Mouse (Mus musculus): Measurements from ENCODE around the gene Gm10337.

The Gm10337 gene

DNA sequence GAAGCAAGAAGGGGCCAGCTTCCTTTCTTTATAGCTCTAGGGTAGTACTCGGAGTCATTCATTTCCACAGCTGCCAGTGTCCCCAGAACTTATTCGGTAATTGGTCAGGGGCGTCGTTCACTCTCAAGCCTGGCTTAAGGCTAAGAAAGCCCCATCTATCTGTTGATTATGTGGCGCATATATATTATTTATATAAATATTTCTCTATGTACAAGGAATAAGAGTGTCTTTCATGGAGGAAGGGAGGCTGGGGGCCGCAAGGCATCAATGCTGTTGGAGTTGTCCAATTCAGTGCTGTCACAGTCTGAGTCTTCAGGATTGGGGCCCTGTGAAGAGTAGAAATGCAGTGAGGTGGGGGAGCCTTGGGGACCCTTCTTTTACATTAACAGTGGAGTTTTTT is 3.7 kb upstream of the Gm10337 start:
- DNase-seq (ENCODE audit: low spot score), result no peak

DNA sequence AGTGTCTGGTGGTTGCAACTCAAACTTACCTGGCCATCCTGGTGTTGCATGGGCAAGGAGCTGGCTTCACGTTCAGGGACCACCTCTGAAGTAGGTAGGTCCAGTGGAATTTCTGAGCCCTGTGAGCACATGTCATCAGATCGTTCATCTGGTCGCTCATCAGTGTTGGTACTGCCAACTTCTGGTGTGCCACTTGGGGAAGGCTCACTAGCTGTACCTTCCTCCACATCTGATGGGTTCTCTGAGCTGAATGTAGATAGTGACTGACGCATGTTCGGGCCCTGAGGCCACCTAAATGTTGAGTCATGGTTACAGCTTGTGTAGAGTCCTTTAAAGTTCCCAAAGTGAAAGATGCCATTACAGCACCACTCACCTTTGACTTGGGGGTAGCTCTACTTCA is 3.0 kb upstream of the Gm10337 start:
- DNase-seq (ENCODE audit: low spot score), result no peak

DNA sequence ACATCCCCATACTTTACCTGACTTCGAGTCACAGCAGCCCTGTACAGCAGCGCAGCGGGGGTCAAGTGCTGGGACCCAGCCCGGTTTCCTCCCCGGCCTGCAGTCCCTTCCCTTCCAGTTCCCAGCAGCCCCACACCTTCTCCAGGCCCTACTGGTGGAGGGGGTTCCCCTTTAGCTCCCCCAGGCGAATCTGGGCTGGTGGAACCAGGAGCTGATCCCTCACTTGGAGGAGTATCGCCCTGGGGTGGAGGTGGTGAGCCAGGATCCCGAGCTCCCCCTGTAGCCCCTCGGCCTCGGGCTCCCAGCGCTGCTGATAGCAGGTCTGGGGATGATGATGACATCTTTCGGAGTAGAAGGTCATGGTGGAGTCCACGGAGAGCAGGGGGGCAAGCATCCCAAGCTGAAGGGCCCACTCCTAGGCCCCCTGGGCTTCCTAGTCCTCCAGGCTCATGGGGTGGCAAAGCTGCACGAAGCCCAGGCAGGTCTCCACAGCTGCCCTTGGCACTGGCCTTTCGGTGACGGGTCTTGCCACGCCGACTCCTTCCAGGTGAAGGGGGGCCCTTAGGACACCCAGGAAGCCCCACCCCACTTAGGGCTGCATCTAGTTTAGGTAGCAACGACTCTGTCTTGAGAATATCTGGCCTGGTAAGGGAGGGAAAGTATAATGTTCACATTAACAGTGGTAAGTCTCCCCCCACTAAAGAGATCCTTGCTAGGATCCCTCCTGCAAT is 2.3 kb upstream of the Gm10337 start:
- DNase-seq (ENCODE audit: low spot score), result no peak

DNA sequence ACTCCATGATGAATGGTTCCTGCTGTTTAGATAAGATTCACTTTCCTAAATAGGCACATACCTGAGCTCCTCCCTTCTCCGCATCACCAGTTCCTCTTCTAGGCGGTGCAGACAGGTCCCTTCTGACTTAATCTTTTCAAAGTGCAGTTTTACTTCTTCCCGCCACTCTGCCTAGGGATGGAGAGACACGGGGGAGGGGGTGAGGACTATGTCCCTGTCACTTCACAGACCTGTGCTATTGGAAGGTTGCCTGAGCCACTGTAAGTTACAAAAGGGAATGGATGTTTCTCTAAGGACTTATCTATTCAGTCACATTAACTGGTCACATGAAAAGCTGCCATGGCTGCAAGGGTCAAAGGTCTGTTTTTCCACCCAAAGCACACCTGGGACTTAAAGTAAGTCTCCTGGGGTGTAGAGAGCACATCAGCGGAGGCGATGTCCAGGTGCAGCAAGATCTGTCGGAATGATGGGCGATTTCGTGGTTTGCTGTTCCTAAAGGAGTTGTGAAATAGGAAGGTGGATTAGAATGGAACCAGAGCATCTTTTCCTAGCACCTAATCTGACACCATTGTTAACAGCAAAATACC is 1.2 kb upstream of the Gm10337 start:
- DNase-seq (ENCODE audit: low spot score), result no peak

DNA sequence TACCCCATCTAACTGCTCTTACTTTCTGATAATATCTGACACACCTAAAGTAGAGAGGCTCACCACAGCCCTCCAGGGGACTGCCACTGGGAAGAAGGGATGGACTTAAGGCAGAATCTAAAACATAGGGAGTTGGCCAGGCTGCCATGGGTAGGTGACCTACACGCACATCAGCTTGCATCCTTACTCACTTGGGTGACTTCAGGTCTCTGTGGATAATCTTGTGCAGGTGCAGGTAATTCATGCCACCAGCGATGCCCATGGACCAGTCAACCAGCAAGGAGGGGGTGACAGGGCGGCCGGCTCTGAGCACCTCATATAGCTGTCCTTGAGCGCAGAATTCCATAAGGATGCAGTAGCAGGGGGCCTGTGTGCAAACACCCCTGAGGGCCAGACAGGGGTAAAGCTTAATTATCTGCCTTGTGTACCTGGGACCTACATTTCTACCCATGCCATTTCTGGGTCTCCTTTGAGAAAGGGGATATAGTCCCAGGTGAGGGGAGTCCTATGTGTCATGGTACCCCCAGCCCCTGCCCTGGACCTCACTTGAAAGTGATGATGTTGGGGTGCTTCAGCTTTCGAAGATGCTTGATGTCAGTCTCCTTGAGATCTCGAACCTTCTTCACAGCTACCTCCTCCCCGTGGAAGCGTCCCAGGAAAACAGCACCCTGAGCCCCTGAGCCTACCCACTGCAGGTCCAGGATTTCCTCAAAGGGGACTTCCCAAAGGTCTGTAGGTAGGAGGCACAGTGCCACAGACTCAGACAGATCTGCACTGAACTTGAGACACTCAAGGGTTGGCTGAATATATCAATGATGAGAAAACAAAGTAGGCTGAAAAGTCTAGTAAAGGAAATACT is 631 bp downstream of the Gm10337 start:
- no peak for DNase-seq (ENCODE audit: low spot score)

DNA sequence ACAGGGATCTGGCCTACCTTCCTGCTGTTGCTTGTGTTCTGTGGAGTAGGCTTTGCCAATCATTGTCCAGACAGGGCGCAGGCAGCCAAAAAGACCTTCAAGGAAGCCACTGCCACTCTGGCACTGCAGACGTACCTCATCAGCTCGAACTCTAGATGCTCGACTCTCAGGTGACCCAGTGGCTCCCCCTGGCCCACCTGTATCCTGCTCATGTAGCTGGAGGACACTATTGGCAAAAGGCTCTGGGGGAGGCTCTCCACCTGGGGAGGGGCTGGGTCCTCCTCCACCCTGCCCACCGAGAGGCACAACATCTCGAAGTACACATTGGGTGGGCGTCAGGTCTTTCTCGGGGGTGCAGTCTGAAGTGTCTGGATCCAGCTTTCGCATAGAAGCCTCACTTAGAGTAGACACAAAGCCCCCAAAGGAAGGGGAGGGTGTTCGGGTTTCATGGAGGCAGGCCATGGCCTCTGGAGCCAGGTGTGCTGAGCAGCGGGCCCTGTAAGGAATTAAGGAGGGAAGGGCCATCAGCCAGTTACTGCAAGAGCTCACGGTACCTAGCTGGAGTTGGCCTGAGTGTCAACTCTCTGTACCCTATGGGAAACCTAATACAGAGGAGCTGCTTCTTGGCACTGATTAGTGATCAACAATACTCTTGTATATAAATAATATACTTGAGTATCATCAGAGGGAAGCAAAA is 1.7 kb downstream of the Gm10337 start:
- no peak for DNase-seq (ENCODE audit: low spot score)

DNA sequence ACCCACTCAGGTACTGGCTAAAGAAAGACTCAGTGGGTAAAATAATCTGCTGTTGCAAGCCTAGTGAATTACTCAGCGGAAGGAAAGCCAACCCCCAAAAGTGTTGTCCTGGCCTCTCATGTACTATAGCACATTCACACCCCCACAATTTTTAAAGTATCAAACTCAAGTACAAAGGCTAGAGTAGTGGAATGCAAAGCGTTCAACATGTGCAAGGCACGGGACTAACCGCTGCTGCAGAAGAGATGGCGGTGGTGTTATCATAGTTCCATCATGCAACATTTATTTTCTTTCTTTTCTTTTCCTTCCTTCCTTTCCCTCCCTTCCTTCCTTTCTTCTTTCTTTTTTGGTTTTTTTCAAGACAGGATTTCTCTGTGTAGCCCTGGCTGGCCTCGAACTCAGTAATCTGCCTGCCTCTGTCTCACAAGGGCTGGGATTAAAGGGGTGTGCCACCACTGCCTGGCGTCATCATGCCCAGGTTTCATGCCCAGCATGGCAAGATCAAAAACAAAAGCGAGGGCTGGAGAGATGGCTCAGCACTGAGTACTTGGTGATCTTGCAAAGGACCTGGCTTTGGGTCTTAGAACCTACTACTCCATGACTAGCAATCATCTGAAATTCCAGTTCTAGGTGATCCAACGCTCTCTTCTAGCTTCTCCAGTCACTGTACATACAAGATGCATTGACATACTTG is 2.4 kb downstream of the Gm10337 start:
- no peak for DNase-seq (ENCODE audit: low spot score)

DNA sequence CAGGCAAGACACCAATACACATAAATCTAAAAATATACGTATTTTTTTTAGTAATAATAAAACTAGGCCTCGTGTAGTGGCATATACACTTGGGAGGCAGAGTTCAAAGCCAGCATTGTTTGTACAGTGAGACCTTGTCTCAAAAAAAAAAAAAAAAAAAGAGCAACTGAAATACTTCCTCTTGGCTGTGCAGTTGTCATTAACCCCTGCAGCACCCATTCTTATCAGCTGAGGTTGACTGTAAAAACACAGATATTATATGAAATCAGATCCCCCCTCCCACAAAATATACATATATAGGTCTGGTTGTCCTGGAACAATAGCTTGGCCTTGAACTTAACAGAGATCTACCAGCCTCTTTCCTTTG is 2.9 kb downstream of the Gm10337 start:
- DNase-seq (ENCODE audit: low spot score), result no peak

DNA sequence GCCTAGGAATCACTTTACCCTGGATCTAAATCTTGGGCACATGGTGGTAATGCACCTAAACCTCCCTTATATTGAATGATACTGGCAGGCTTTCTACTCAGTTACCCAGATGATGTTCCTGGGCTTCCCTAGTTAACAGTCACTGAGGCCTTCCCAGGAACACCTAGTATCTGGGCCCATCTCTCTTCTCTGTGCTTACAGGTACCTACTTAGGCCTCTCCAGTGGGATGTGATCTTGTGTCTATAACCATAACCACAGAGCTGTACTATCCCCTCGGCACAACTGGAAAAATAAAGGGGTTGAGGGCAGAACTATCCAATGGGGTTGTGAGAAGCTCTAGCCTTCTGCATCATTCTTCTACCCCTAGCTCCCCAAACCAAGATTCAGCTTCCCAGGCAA is 3.3 kb downstream of the Gm10337 start:
- DNase-seq (ENCODE audit: low spot score), result no peak

DNA sequence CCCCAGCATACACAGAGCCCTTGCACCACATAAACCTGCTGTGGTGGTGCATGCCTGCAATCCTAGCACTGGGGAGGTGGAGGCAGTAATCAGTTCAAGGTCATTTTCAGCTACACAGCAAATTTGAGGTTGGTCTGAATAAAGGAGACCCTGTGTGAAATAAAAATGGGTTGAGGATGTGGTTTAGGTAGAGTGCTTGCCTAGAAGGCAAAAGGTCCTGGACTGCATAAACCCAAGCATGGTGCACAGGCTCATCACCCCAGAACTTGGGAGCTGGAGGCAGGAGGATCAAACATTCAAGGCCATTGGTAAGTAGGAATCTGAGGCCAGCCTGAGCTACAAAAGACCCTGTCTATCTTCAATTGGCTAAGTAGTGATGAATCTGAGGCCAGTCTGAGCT is 4.0 kb downstream of the Gm10337 start:
- DNase-seq (ENCODE audit: low spot score), result no peak

DNA sequence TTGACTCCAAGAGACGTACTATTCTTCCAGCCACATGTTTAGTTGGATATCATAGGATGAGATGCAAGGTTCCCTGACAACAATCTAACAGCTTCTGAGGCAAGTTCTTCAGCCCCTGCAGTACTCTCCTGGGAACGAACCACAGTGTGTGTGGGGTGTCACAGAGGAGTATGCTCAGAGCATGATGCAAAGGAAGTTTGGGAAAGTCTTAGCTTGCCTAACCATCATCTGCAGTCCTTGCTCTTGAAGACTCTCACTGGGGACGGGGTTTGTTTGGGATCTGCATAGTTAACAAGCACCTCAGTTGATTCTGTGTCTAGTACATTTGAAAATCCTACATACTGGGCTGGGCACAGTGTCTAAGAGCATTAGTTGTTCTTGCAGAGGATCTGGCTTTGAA is 4.8 kb downstream of the Gm10337 start:
- no peak for DNase-seq (ENCODE audit: low spot score)

DNA sequence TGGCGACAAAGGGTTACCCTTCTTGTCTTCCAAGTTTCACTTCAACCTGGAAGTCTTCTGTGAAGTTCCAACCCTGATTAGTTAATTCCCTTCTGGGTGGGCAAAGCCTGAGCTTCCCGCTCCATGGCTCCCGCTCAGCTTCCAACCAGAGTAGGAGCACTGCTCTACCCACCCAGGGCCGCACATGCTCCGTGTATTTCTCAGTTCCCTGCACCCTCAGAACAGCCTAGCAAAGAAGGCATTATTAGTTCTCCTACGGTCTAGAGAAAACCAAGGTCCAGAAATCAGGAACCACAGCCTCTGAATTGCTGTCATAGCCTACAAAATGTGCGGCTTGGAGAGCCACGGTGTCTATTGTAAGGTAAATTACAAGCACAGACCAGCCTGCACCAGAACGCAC is 6.6 kb downstream of the Gm10337 start:
- no peak for DNase-seq (ENCODE audit: low spot score)

DNA sequence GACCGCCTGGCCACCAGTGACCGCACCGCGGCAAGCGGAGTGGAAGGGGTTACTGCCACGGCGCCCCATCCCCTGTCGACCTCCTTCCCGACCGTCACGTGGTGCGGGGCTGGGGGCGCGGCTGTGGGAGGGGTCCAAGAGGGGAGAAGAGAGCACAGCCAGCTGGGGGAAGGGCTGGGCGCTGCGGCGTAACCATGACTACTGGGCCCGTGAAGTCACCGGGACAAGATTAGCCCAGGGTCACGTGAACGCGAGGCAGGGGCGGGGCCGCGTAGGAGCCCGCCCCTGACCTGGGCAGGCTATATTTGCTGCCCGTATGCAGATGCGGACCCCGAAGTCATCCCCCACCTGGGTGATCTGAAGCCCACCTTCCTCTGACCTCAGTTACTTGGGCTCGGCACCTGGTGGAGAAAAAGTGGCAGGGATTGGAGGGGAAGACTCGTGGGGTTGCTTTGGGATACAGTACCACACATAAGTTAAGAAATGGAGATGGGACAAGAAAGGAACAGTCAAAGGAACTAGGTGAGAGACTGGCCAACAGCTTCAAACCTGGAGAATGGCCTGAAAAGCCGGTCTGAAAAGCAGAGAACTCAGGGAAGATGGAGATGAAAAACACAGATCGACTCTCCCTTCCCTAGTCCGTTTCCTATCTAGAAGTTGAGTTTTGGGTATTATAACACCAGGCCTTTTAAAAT is 7.2 kb downstream of the Gm10337 start:
- DNase-seq (ENCODE audit: low spot score), result no peak

DNA sequence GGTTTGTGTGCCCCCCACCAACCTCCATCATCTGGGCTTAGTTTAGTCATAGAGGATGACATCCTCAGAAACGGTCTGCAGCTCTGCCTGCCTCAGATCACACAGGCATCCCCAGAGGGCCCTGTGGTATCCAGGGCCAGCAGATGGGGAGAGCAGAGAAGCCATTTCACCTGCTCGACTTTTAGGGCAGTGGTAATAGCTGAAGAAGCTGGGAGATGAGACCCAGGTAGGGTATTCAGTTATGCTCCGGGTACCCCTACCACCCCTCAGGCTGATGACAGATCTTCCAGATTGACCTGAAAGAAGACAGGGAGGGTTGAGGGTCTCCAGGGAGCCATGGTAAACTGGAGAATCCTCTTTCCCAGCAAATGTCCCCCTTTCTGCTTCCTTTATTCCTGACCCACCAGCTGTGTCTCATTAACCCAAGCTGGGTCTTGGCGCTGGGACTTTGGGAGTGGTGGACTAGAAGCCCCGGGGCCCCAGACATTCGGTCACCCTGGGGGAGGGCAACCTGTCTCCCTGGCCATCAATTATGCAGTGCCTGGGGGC is 7.8 kb downstream of the Gm10337 start:
- DNase-seq (ENCODE audit: low spot score), result no peak

DNA sequence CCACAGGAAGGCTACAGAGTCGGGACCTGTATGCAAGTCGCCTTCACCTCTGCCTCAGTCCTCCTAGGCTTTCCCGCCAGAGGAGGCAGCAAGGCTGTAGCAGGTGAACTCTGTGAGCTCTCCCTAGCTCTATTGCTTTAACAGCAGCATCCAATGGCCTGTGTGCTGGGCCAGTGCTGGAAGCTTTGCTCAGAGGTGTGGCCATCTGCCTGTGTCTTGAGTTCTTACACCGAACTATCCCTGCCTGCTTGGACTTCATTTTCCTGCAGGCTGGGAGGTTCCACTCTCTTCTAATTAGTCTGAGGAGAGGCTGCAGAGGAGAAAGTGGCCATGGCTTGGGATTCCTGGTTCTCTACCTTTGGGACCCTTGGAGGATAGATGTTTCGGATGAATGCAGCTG is 8.5 kb downstream of the Gm10337 start:
- DNase-seq (ENCODE audit: low spot score), result no peak

DNA sequence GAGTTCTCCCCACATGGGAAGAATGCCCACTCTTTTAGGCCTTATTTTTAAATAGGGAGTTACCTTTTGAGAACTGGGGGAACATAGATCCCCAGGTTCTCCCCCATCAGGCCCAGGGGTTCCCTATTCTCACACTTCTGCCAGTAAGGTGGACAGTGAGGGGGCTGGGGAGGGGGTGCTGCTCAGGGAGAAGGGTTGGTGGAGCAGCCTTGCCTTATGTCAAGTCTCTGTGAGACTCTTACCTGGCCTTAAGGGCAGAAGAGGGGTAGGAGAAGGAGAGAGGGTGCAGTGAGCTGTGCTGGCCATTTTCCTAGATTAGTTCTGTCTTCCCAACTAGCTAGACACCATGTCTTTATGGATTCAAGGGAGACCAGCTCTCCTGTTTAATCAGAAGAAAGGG is 8.9 kb downstream of the Gm10337 start:
- DNase-seq (ENCODE audit: low spot score), result no peak

DNA sequence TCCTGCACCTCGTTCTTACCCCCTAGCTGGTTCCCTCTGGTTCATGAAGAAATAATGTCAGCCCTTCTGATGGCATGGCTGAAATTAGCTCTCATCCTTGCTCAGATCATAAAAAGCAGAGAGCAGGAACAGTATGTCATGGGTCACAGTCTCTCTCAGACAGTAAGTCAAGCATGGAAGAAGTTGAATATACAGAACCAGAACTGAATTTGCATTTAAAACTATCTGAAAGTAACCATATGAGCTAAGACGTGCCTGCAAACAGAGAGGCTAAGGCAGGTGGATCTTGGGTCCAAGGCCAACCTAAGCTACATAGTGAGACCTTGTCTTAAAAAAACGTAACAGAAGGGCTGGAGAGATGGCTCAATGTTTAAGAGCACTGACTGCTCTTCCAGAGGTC is 9.5 kb downstream of the Gm10337 start:
- no peak for DNase-seq (ENCODE audit: low spot score)

DNA sequence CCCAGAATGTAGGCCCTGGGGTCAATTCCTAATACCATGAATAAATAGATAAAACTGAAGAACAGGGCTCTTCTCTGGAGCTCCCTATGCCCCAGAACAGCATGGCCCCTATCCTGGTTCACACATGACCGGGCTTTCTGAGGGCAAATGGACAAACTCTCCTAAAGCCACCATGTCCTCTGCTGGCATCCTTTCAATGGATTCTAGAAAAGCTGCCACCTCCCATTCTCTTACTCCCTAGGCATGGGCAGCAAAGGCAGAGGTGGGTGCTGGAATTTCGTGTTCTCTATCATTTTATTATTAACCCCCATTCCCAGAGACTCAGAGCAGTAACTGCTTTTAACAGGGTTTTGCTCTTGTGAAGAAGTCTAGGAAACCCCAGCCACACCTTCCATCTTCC is 11.7 kb downstream of the Gm10337 start:
- no peak for DNase-seq (ENCODE audit: low spot score)

DNA sequence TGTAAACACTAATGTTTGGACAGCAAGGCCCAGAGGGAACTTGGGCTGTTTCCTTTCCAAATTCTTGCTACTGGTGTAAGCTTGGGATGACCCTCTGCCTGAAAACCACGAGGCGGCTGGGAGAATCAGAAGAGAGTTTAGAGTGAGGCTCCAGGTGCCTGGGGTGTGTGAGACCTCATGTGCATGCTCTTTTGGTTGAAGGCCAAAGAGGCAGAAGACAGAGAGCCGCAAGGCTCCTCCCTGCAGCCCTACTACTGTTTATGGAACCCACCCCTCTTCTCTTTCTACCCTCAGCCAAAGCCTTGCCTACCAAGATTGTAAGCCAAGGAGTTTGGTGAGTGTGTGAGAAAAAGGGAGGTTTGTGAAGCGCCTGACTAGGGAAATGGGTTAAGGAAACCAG is 12.3 kb downstream of the Gm10337 start:
- peak; percentile 62 for DNase-seq (ENCODE audit: low spot score)

DNA sequence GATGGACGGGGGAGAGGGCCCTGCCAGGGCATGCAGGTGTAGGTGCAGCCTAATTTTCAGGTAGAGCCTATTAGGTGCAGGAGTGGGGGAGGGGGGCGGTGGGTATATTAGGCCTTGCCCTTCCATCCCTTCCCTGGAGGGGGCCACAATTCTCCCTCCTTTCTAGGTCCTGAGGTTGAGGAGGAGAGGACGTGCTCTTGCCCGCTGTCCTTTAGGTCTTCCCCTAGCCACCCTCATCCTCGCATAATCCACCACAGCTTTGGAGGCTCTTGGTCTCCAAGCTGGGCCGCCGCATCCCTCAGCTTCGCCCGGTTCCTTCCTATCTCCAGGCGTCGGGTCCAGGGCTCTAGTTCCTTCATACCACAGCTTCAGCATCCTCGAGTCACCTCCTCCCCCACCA is 12.8 kb downstream of the Gm10337 start:
- DNase-seq (ENCODE audit: low spot score), result peak; percentile 42

DNA sequence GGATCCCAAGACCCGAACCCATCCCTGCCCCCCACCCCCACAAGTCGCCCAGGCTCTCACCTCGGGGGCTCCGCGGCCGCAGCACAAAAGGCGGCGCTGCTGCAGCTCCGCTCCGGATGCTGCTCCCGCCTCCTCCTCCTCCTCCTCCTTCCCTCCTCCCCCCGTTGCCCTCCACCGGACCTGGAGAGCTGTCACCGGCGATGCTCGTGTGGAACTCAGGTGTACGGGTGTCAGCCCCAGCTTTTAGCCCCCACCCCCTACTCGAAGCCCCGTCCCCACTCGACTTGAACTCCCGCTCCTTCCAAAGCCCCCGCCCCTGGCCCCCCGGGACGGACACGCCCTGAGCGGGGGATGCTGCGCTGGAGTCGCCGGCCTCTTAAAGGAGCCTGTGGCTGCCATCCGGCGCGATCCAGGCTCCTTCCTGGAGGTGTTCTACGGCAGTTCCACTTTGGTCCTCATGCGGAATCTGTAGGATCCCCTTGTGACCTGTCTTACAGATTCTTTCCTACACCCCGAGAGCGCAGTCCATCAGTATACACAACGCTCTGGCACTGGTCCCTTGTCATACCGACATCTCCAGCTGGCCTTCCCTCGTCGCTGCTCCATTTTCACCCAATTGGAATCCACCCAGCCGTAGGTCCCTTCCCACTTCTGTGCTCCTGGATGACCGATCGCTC is 13.3 kb downstream of the Gm10337 start, which contains the start of gene Map3k12:
Gene Map3k12, minus strand, starts transcription at position 337 of the 677 bp plus-strand sequence.
- peak; percentile 91 for DNase-seq (ENCODE audit: low spot score)

Data from adipocyte (in vitro differentiated cells).